Mouse (Mus musculus): Measurements from ENCODE around the gene Jam3.

Jam3 gene

DNA sequence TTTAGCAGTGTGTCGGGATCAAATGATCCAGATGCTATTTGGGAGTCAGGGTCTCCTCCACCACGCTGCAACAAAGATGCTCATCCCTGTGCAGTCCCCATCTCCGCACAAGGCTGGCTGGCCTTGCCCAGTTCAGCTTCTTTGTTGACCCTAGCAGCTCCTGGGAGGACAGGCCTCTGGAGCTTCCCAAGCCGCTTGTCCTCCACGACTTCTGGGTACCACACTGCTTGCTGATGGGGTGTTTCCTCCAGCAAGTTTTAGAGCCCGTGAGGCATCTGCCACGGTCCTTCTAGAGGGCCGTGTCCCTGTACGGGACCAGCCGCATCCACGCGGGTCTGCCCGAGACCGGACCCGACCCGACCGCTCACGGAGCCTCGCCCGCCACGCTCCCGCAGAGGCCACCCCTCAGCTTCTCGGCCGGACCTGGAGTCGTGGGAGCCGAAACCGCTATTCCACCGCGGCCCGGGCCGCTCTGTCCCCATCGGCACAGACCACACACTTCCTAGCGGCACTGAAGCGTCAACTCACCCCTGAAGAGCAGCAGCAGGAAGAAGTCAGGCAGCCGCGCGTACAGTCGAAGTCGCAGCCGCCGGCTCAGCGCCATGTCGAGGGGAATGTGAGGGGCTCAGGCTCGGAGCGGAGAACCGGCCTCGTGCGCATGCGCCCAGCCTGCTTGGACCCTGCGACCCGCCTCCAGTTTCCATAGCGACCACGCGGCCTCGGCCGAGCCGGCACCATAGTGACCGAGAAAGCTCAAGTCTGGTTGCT, at the start of gene Jam3:
Jam3 (minus strand) TSS at position 659 of the 768 bp plus-strand sequence.
- DNase-seq (ENCODE audit: low read depth, low spot score), result peak; percentile 96

- no peak for DNase-seq (ENCODE audit: low read depth, low spot score)
These were observed 49.0 kb upstream of the Jam3 start for GRCm38 (mm10) chr9:27204201-27204600.

GRCm38 (mm10) chr9:27203134-27203533, 47.9 kb upstream of the Jam3 start:
- DNase-seq (ENCODE audit: low read depth, low spot score), result peak; percentile 24

GRCm38 (mm10) chr9:27201472-27202219, 46.4 kb upstream of the Jam3 start:
- no peak for DNase-seq (ENCODE audit: low read depth, low spot score)

- DNase-seq (ENCODE audit: low read depth, low spot score), result no peak
These were observed 38.4 kb upstream of the Jam3 start for GRCm38 (mm10) chr9:27193592-27194080.

GRCm38 (mm10) chr9:27192761-27193591, 37.8 kb upstream of the Jam3 start:
- no peak for DNase-seq (ENCODE audit: low read depth, low spot score)

GRCm38 (mm10) chr9:27192001-27192760, 37.0 kb upstream of the Jam3 start:
- DNase-seq (ENCODE audit: low read depth, low spot score), result peak; percentile 85

- peak; percentile 30 for DNase-seq (ENCODE audit: low read depth, low spot score)
These were observed 36.3 kb upstream of the Jam3 start for GRCm38 (mm10) chr9:27191501-27191981.

DNA sequence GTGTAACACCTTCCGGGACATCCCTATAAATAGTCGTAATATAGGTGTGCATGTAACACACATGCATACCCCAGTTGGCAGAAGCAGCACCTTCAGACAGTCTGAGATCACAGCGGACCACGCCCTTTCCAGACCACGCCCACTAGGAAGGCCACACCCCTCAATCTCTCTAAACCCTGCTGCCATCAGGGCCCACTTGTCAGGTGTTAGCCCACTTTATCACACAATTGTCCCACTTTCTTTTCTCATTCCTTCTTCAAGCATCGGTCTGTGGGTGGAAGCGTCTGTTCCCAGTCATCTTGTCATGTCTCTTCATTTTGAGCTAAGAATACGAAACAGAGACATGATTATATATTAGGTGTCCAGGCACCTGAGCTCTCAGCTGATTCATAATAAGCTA, 35.2 kb upstream of the Jam3 start:
- peak; percentile 24 for DNase-seq (ENCODE audit: low read depth, low spot score)

GRCm38 (mm10) chr9:27189306-27189705, 34.1 kb upstream of the Jam3 start:
- no peak for DNase-seq (ENCODE audit: low read depth, low spot score)

- no peak for DNase-seq (ENCODE audit: low read depth, low spot score)
These were observed 33.5 kb upstream of the Jam3 start for GRCm38 (mm10) chr9:27188677-27189241.

DNA sequence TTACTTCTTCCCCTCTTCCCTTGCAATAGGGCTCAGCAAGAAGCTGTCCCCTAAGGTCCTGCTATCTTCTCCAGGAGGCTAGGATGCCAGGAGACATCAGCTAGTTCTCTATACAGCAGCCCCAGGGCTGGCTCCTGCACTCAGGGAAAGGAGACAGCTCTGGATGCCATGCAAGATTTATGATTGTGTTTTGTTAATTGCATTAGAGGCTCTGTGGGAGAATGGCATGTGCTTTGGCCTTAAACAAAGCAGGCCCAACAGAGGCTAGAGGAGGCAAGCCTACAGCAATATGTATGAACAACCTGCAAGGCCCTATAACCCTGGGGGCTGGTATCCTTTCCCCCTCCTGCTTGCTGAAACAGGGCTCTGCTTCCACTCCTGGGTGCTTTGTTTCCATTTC, 30.6 kb upstream of the Jam3 start:
- DNase-seq (ENCODE audit: low read depth, low spot score), result no peak

DNA sequence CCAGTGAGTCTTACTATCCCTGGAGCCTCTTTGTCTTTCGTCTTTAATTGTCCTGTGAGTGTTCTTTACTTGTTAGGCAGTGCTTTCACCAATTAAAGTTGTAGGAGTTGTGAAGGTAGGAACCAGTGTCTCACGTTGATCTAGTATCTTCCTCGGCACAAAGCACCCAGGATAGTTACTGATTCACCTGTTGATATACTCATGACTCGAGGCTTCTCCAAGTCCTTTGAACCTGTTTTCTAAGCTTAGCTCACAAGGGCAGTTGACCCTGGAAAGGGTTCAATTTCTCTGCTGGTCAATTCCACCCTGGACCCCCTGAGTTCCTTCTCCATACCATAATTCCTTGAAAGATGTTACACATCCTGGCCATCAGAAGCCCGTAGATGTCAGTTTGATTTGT, 26.9 kb upstream of the Jam3 start:
- DNase-seq (ENCODE audit: low read depth, low spot score), result no peak

DNA sequence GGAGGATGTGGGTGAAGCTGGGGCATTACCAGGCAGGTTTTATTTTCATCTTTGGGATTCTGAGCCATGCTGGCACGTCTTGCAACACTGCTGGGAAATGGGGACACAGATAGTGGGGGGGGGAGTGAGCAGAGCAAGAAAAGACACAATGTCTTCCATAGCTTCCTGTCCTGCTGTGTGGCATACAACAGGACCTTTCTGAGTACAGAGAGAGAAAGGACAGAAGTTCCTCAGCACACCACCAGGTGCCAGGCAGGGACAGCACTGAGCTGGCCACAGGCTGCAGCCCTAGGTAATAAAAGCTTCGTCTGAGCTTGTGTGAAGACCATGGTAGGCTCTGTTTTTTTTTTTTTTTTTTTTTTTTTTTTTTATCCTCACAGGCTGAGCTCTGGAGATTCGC, 25.3 kb upstream of the Jam3 start:
- no peak for DNase-seq (ENCODE audit: low read depth, low spot score)

DNA sequence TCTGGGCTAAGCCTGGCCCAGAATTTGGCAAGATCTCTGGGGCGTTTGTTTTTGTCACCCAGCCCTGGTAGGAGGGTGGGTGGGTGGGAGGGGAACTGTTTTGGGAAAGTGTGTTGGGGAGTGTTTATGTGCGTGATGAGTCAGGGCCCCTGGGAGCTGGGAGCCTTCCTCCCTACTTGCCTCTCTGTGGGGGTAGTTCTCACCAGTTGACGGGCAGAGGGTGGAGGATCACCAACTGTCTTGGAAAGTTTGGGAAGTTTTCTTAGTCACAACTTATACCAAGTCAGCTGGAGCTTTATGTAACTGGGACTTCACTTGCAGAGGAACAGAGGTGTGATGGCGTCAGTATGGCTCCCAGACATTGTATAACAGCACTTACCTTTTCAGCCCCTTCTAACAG, 23.7 kb upstream of the Jam3 start:
- no peak for DNase-seq (ENCODE audit: low read depth, low spot score)

DNA sequence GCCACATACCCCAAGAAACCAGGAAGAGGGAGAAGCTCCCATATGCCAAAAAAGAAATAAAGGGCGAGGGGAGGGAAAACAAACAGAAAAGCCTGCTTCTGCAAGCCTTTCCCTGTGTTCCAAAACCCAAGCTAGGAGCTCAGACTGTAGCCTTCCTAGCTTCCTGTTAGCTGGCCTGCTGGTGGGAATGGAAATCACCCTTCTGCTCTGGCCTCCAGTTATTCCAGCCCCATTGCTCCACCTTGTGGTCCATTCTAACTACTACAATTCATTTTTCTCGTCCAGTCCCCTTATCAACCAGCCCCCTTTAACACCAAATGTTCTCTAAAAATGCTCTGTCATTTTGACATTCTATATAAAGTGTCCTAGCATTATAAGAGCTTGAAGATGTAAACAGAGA, 20.9 kb upstream of the Jam3 start:
- DNase-seq (ENCODE audit: low read depth, low spot score), result peak; percentile 80

DNA sequence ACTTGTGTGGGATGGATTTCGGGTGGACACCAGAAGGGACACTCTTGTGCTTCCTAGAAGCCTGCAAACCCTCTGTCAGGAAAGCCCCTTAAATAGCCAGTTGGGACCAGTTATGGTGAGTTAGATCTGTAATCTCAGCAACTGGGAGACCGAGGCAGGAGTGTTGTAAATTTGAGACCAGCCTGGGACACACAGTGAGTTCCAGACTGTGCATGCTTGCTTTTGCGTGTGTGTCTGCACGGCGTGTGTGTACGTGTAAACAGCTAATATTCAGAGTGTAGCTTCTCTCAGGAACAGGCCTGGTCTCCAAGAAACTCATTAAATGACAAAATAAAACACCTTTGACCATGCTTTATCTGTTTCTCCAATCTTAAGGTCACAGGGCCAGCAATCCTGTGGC, 20.5 kb upstream of the Jam3 start:
- DNase-seq (ENCODE audit: low read depth, low spot score), result no peak

DNA sequence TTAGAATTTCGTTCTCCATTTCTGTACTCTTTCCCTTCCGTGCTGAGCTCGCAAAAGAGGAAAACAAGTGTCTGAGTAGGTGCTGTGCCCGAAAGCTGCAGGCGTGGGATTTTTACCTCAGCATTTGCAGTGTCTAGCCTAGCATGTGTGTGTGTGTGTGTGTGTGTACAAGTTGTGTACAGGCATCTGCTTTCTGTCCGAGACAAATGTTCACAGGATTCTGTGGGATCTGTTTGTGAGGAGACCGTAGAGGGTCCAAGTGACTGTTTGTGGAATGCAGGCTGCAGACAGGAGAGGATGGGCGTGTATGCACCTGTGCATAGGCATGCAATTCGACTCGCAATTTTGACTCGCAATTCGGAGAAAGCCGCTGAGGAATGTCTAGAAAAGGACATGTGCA, 20.0 kb upstream of the Jam3 start:
- no peak for DNase-seq (ENCODE audit: low read depth, low spot score)

DNA sequence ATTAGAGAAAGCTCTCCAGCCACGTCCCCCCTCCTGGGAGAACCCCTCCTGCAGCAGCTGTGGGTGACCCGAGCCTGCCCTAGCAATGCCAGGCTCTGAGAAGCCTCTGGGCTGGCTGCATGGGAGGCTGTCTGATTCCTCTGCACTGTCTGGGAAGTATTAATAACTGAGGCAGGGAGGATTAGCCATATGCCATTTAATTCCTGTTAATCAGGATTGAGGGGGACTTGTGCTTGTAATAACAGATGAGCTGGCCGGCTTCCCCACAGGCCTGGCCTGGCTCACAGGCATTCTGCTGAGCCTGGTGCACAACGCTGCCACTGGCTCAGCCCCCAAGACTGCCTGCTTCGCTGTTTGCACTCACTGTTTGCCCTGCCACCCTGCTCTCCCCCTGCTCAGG, 18.9 kb upstream of the Jam3 start:
- no peak for DNase-seq (ENCODE audit: low read depth, low spot score)

DNA sequence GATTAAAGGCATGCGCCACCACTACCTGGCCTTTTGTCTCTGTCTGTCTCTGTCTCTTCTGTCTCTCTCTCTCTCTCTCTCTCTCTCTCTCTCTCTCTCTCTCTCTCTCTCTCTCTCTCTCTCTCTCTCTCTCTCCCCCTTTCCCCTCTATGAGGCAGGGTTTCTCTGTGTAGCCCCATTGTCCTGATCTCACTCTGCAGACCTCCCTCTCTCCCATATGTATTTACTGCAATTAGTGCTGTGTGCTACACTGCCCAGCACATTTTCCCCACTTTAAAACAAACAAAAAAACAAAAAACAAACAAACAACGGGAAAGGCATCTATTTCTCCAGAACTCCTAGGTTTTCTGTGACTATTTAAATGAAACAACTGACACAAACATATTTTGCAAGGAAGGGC, 18.4 kb upstream of the Jam3 start:
- DNase-seq (ENCODE audit: low read depth, low spot score), result no peak

DNA sequence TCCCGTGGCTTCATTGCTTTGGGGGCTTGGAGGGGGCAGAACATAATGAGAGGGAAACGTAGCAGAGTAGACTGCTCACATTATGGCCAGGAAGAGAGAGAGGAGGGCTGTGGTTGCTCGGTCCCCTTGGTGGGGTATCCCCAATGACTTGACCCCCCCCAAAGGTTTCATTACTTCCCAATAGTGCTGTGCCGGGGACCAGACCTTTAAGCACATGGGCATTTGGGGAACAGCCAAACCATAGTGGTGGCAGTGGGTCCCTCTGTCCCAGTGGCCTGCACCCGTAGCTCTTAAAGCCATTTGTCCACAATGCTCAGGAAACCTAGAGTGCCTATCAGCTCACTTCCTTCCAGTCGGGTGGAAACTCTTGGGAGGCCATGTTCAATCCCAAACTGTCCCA, 17.6 kb upstream of the Jam3 start:
- DNase-seq (ENCODE audit: low read depth, low spot score), result no peak
